7 mouse cellular contexts compared by ENCODE assay signal in genomic region chr11:19423841-19424815, GRCm38 (mm10).
DNase-seq lines count a peak whose midpoint lies in the region; ATAC-seq lines count a peak whose summit lies in the region.

No protein-coding gene starts in this region.

- H3K4me2 ChIP-seq in embryonic facial prominence, embryonic 12.5 days (replicated peaks): peak overlapping the region; percentile 25
- 0 out of 2 replicates have a peak overlapping the region, but pooled peaks have one; percentile 1 for H3K4me2 ChIP-seq in intestine, embryonic 16.5 days (ENCODE audit: low read depth, low read length)
- no peak overlapping the region for H3K4me2 ChIP-seq in forebrain, embryonic 11.5 days (ENCODE audit: low read depth, low read length, severe bottlenecking)

- WGBS in embryonic facial prominence, embryonic 12.5 days: 29% methylated on average over 20 of the region's 20 CpGs
- WGBS in intestine, embryonic 16.5 days: 36% methylated on average over 20 of the region's 20 CpGs
- WGBS in forebrain, embryonic 11.5 days: 75% methylated on average over 20 of the region's 20 CpGs

- H3K27me3 ChIP-seq in embryonic facial prominence, embryonic 12.5 days: no peaks in the 10 kb centered on the region
- H3K27me3 ChIP-seq in intestine, embryonic 16.5 days (replicated peaks; ENCODE audit: control insufficient read depth, insufficient read depth, low read length): no peaks in the 10 kb centered on the region
- H3K27me3 ChIP-seq in forebrain, embryonic 11.5 days (ENCODE audit: control insufficient read depth, insufficient read depth, low read length): no peaks in the 10 kb centered on the region

- DNase-seq in cerebellum, postnatal 36 days: peak; percentile 6 to 22
- DNase-seq in left cerebral cortex, adult 11 months (ENCODE audit: low spot score): peak; percentile 4
- DNase-seq in neural tube, embryonic 10.5 days (ENCODE audit: extremely low spot score, low spot score): peak; percentile 35
- no peak for DNase-seq in retina, embryonic 14.5 days (ENCODE audit: low spot score)
- DNase-seq in forebrain, embryonic 11.5 days (ENCODE audit: low spot score): no peak

- no peaks in the 10 kb centered on the region for H3K36me3 ChIP-seq in embryonic facial prominence, embryonic 12.5 days
- no peaks in the 10 kb centered on the region for H3K36me3 ChIP-seq in intestine, embryonic 16.5 days (ENCODE audit: control insufficient read depth, insufficient read depth, low read length)
- no peaks in the 10 kb centered on the region for H3K36me3 ChIP-seq in forebrain, embryonic 11.5 days (ENCODE audit: control insufficient read depth, insufficient read depth, low read length)

- H3K4me1 ChIP-seq in embryonic facial prominence, embryonic 12.5 days: peaks cover 20% of the 10 kb centered on the region; the same call in 1 of the 2 replicates
- H3K4me1 ChIP-seq in intestine, embryonic 16.5 days (ENCODE audit: control insufficient read depth, insufficient read depth, low read length): 0 out of 2 replicates have a peak, but pooled peaks cover 3% of the 10 kb centered on the region
- no peaks in the 10 kb centered on the region for H3K4me1 ChIP-seq in forebrain, embryonic 11.5 days (replicated peaks; ENCODE audit: control insufficient read depth, insufficient read depth, low read length)

- H3K27ac ChIP-seq in embryonic facial prominence, embryonic 12.5 days: no peak overlapping the region
- H3K27ac ChIP-seq in intestine, embryonic 16.5 days (ENCODE audit: low read length): no peak overlapping the region
- no peak overlapping the region for H3K27ac ChIP-seq in forebrain, embryonic 11.5 days (ENCODE audit: low read depth, low read length)

- no peak for ATAC-seq in embryonic facial prominence, embryonic 12.5 days (ENCODE audit: insufficient number of reproducible peaks, insufficient read depth, low FRiP score, low TSS enrichment)
- ATAC-seq in intestine, embryonic 16.5 days: peak; percentile 81
- no peak for ATAC-seq in forebrain, embryonic 11.5 days (replicated peaks; ENCODE audit: low FRiP score)

- no peak overlapping the region for H3K9ac ChIP-seq in embryonic facial prominence, embryonic 12.5 days
- no peak overlapping the region for H3K9ac ChIP-seq in intestine, embryonic 16.5 days (ENCODE audit: low read depth, low read length)
- no peak overlapping the region for H3K9ac ChIP-seq in forebrain, embryonic 11.5 days (ENCODE audit: low read length)

- H3K4me3 ChIP-seq in embryonic facial prominence, embryonic 12.5 days: no peak overlapping the region
- H3K4me3 ChIP-seq in intestine, embryonic 16.5 days (ENCODE audit: low read length): no peak overlapping the region
- no peak overlapping the region for H3K4me3 ChIP-seq in forebrain, embryonic 11.5 days (ENCODE audit: low read depth, low read length)

- H3K9me3 ChIP-seq in embryonic facial prominence, embryonic 12.5 days: no peaks in the 10 kb centered on the region
- H3K9me3 ChIP-seq in intestine, embryonic 16.5 days (ENCODE audit: control insufficient read depth, low read length): no peaks in the 10 kb centered on the region
- no peaks in the 10 kb centered on the region for H3K9me3 ChIP-seq in forebrain, embryonic 11.5 days (ENCODE audit: control insufficient read depth, low read length)

Comparison
In these comparisons a context has a peak if more than half of its experiments do, and no peak if none do; other contexts are left out.
1. DNase-seq: peak in cerebellum, postnatal 36 days (2 of 2), left cerebral cortex, adult 11 months (single experiment) and neural tube, embryonic 10.5 days (single experiment); none in retina, embryonic 14.5 days (single experiment) and forebrain, embryonic 11.5 days (single experiment).